Mouse (Mus musculus): ENCODE data around the gene Ghrl.

Ghrl gene

DNA sequence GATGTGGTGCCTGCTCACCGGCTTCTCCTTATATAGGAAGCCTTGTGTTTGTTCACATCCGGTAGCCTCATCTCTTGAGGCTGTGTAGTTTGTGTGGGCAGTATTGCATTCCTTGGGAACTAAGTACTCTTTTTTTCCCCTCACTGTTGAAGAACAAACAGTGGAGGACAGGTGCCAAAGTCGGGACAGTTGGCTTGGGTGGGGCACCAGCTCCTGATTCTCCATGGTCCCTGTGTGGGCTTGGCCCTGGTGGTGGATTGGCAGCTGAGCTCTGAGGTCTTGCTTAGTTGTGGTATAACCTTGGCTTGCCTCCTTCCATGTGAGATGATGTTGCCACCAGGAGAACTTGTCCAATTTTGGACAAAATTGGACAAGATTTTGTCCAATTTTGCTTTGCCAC lies at the start of gene Ghrl:
Gene Ghrl, minus strand, starts transcription at position 3 of the 400 bp plus-strand sequence.
- no peak for TF ChIP-seq GATA4 (IDR thresholded peaks at IDR 0.05; ENCODE audit: insufficient replicate concordance, low read length)

DNA sequence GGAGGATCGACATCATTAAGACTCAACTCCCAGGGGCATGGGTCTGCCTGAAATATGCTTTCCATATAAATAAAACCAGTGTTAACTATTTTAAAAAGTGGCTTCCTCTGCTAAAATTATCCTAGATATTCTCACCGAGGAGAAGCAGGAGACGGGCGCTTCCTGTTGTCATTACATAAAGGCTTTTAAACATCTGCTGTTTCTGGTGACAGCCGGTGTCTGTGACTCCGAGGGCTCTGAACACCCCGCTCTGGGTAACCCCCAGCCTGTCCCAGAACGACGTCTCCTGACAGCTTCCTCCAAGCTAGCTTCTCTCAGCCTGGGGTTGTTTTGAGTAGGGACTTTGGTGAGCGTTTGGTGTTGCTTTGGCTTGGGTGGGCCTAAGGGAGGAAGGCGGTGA lies 49.1 kb upstream of the Ghrl start:
- no peak for TF ChIP-seq GATA4 (IDR thresholded peaks at IDR 0.05; ENCODE audit: insufficient replicate concordance, low read length)

DNA sequence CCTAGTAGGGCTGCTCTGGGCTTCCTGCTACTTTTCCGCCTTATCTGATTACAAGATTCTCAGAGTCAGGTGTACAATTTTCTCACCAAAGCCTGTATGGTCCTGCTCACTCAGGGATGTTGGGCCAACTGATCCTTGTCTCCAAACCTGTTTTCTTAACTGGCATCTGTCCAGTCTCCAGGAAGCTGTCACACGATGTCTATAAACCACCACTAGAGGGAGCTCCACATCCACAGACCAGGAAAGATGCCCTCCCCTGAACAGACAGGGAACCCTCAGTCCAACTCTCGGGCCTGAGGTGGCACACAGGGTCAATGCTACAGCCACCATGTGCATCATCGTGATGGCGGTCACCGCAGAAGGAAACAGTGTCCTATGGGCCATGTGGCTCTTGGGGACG lies 42.0 kb upstream of the Ghrl start:
- TF ChIP-seq GATA4 (IDR thresholded peaks at IDR 0.05; ENCODE audit: insufficient replicate concordance, low read length), result no peak

- TF ChIP-seq GATA4 (IDR thresholded peaks at IDR 0.05; ENCODE audit: insufficient replicate concordance, low read length), result no peak
Measured at GRCm38 (mm10) chr6:113749119-113749685, 29.5 kb upstream of the Ghrl start.

DNA sequence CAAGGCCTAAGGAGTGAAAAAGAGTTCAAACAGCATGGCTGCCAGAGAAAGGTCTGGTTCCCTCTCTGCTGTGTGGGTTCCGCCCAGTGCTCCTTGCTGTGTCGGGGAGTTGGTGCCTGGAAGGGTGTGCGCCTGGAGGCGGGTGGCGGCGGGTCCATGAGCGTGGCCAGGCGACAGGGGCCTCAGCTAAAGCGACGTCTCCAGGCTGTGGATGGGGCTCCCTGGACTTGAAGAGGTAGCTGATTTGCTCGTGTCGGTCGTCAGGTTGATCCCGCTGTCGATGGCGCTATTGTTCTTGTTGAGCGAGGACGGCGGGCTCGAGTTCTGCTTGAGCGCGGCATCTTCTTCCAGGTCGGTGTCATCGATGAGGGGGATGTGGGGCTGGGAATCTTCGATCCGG lies 28.7 kb upstream of the Ghrl start:
- no peak for TF ChIP-seq GATA4 (IDR thresholded peaks at IDR 0.05; ENCODE audit: insufficient replicate concordance, low read length)

GRCm38 (mm10) chr6:113747284-113747683 lies 27.6 kb upstream of the Ghrl start:
- TF ChIP-seq GATA4 (IDR thresholded peaks at IDR 0.05; ENCODE audit: insufficient replicate concordance, low read length), result no peak

GRCm38 (mm10) chr6:113745117-113745516 lies 25.4 kb upstream of the Ghrl start:
- TF ChIP-seq GATA4 (IDR thresholded peaks at IDR 0.05; ENCODE audit: insufficient replicate concordance, low read length), result no peak

DNA sequence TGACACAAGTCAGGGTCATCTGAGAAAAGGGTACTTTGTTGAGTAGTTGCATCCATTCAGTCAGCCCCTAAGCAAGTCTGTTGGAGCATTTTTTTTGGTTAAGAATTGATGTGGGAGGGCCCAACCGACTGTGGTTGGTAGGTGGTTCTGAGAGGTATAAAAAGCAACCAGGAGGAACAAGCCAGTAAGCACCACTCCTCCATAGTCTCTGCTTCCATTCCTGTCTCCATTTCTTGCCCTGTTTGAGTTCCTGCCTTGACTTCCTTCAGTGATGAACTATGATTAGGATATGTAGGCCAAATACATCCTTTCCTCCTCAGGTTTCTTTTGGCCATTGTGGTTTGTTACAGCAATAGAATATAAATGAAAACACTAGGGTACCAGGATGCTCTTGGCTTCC lies 23.4 kb upstream of the Ghrl start:
- no peak for TF ChIP-seq GATA4 (IDR thresholded peaks at IDR 0.05; ENCODE audit: insufficient replicate concordance, low read length)

GRCm38 (mm10) chr6:113742321-113742720 lies 22.6 kb upstream of the Ghrl start:
- TF ChIP-seq GATA4 (IDR thresholded peaks at IDR 0.05; ENCODE audit: insufficient replicate concordance, low read length), result no peak

- TF ChIP-seq GATA4 (IDR thresholded peaks at IDR 0.05; ENCODE audit: insufficient replicate concordance, low read length), result no peak
Measured at GRCm38 (mm10) chr6:113741425-113741824, 21.7 kb upstream of the Ghrl start.

DNA sequence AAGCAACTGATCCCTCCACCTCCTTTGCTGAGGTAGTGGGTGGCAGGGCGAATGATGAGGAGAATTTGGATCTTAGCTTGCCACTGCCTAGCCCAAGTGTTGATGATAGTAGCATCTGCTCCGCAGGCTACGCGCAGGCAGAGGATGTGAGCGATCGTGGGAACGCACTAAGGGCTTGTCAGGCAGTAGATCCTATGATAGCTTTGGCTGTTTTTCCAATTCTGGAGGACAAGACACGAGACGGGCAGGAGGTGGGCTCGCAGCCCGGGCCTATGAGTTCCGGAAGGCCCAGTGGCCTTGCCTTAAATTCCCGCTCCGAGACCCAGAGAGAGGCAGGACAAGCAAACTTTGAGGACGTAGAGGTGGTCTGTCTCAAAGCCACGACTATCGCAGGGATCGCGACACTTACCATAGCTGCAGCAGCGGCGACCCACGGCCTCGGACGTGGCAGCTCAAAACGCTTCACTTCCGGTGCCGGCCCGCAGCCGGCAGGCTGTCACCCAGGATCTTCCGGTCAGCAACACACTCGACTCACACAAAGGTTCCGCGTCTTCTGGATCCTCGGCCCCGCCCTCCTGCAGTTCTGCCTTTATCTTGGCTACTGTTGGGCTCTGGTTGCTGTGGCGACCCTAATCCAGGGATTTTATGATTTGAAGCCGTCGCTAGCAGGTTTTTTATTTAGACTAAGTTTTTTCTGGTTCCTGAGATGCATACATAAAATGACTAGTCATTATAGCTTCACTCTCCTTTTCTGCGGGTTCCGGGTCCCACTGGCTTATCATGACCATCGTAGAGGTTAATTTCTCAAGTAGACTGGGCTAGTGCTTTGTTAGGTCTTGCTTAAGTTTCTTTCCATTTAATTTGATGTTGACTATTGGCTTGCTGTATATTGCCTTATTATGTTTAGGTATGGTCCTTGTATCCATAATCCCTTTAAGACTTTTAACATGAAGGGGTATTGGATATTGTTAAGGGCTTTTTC lies 20.8 kb upstream of the Ghrl start, which contains the start of gene Sec13:
Gene Sec13, minus strand, starts transcription at position 508 of the 982 bp plus-strand sequence.
- TF ChIP-seq GATA4 (IDR thresholded peaks at IDR 0.05; ENCODE audit: insufficient replicate concordance, low read length), result peak; percentile 76; the same call in 1 of the 2 replicates

GRCm38 (mm10) chr6:113737318-113738046 lies 17.8 kb upstream of the Ghrl start:
- TF ChIP-seq GATA4 (IDR thresholded peaks at IDR 0.05; ENCODE audit: insufficient replicate concordance, low read length), result no peak

- no peak for TF ChIP-seq GATA4 (IDR thresholded peaks at IDR 0.05; ENCODE audit: insufficient replicate concordance, low read length)
Measured at GRCm38 (mm10) chr6:113731296-113731695, 11.6 kb upstream of the Ghrl start.

GRCm38 (mm10) chr6:113728181-113728580 lies 8.5 kb upstream of the Ghrl start:
- no peak for TF ChIP-seq GATA4 (IDR thresholded peaks at IDR 0.05; ENCODE audit: insufficient replicate concordance, low read length)

GRCm38 (mm10) chr6:113721061-113721460 lies 1.4 kb upstream of the Ghrl start:
- TF ChIP-seq GATA4 (IDR thresholded peaks at IDR 0.05; ENCODE audit: insufficient replicate concordance, low read length), result no peak

Data from liver, adult (tissue).